Mouse (Mus musculus): ENCODE measurements around the gene Gpr85.

DNA sequence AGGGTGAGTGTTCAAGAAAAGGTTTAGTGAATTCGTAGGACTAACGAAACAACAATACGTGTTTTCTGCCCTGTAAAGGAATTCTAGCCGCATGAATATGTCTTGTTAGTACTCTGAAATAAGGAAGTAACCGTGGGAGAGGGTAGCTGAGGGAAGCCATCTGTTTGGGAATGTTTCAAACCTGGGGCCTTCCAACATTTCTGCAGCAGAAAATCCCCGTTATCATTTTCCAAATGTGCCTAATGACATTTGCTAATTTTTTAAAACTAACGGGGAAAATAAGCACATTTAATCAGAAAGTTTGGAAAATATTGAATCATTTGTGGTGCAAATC is 31.9 kb upstream of the Gpr85 start:
- no peak for TF ChIP-seq CTCF (IDR thresholded peaks at IDR 0.05; ENCODE audit: borderline replicate concordance, insufficient read depth, low read length)
- no peak for TF ChIP-seq POLR2A (IDR thresholded peaks at IDR 0.05; ENCODE audit: low read depth, low read length)

All from embryonic fibroblast, embryonic 13.5 days (primary cell).